Mouse (Mus musculus) CD4-positive naive resting alpha-beta T cell, adult 57 days (primary cell): ENCODE data around the gene Epn3. TPM values are rescaled to one million over a fixed set of nuclear protein-coding genes. Genes with fewer than 3 reads are reported as not detected.

Experiments used
- total RNA-seq: library from RNA; stranded (reverse); gene quantifications from one replicate; pipeline ENCODE4 v1.2.4, GENCODE M21; 2023

Gene Epn3
- not detected for total RNA-seq

GRCm38 (mm10) chr11:94499661-94500152 is at the start of gene Epn3:
Epn3 (minus strand) TSS chr11:94499974.

GRCm38 (mm10) chr11:94548888-94549690 is 49.3 kb upstream of the Epn3 start, which contains the start of gene Rsad1:
Rsad1 (minus strand) TSS chr11:94549255.

DNA sequence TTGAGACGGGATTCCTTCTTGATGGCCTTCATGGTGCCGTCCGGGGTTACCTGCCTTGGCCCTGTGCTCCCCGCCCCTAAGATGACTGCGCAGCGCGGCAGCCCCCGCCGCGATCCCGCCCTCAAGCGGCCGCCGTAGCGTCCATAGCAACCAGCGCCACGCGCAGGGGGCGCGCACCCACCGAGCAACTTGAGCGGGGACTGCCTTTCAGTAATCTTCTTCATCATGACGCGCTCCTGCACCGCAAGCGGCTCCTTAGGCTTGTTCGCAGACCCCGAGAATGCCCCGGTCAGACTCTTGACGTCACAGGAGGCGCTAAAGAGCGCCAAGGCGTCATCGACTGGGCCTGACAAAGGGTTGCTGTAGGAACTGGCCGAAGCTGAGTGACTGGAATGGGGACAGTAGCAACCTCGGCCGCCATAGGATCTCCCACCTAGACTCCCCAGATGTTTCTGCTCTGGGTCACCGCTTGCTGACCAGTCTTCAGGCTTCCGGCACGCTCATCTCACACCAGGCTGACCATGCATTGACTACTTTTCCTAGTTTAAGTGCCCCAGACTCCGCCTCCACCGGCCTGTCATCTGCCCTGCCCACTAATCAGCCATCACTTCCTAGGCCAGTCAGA is 21.6 kb upstream of the Epn3 start, which contains the start of gene Mycbpap:
TSS of gene Mycbpap (minus strand) at position 524 of the 625 bp plus-strand sequence.

DNA sequence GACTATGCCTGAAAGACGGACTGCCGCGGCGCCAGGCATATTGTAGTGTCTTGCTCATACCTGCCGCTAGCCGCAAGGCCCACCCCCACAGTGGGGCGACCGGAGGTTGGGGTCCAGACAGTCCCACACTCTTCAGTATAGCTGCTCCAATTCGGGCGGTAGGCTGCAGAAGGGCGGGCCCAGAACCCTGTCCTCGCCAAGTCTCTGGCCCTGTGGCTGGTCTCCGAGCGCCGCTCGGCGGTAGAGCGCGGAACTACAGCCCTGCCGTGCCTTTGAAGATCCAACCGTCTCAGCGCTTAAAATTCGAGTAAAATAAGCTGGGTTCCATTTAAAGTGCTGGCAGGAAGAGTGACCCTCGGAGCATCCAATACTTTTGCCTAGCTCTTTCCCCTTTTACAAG is 13.8 kb downstream of the Epn3 start, which contains the start of gene Spata20:
TSS of gene Spata20 (minus strand) at position 179 of the 400 bp plus-strand sequence.

DNA sequence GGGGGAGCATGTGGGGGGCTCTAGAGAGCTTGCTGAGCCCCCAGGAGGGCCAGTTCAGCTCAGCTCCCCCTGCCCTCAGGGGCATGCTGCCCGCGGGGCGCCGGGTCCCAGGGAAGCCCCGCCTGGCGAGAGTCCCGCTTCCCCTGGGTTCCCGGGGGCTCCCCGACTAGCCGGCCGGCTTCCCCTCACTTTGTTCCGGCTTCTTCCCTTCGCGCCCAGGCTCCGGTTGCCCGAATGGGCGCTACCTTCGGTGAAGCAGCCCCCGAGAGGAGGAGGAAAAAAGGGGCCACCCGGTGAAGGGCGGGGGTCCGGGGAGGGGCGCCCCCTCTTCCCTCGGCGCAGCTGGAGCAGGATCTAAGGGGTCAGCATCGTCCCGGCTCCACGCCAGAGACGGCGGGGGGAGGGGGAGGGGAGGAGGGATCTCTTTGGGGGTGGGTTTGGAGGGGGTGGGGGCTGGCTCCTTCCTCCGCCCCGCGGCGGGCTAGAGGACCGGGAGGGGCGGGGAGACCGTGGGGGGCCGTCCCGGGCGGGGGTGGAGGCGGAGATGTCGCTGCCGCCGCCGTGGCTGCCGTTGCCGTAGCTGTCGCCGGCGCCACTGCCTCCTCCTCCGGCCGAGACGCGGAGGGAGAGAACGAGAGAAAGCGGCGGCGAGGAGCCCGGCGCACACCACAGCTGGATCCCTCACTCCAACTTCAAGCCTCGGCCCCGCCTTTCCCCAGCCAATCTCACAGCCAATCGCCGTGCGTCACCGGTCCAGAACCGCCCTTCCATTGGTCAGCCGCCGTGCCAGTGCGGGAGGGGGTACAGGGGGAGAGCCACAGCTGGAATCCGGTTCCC is 25.8 kb downstream of the Epn3 start, which contains the start of gene Cacna1g:
TSS of gene Cacna1g (minus strand) at position 492 of the 837 bp plus-strand sequence.

Other genes with a start within 250 kb of the Epn3 start
- not detected for gene Gm21885, start 218.1 kb downstream of the Epn3 start, total RNA-seq
- 118 TPM for gene Luc7l3, start 178.0 kb downstream of the Epn3 start, total RNA-seq
- gene Ankrd40, start 172.0 kb downstream of the Epn3 start, total RNA-seq = 51.1 TPM
- gene Abcc3, start 107.0 kb downstream of the Epn3 start, total RNA-seq = 2.4 TPM
- not detected for gene Cacna1g, start 25.8 kb downstream of the Epn3 start, total RNA-seq
- gene Spata20, start 13.8 kb downstream of the Epn3 start, total RNA-seq = not detected
- gene Mycbpap, start 21.8 kb upstream of the Epn3 start, total RNA-seq = 2.6 TPM
- 4.6 TPM for gene Rsad1, start 49.3 kb upstream of the Epn3 start, total RNA-seq
- not detected for gene Chad, start 65.1 kb upstream of the Epn3 start, total RNA-seq
- gene Acsf2, start 101.9 kb upstream of the Epn3 start, total RNA-seq = 16.1 TPM
- 47.9 TPM for gene Lrrc59, start 129.8 kb upstream of the Epn3 start, total RNA-seq
- gene Mrpl27, start 153.8 kb upstream of the Epn3 start, total RNA-seq = 17.8 TPM
- 0.68 TPM for gene Eme1, start 154.0 kb upstream of the Epn3 start, total RNA-seq
- gene Xylt2, start 177.5 kb upstream of the Epn3 start, total RNA-seq = 59.2 TPM
- gene Gm11541, start 204.5 kb upstream of the Epn3 start, total RNA-seq = not detected
- not detected for gene Cdc34b, start 241.8 kb upstream of the Epn3 start, total RNA-seq